Mouse (Mus musculus) heart, embryonic 15.5 days (tissue): ENCODE data around the gene H2afj. TPM values are rescaled to one million over a fixed set of nuclear protein-coding genes. Genes with fewer than 3 reads are reported as not detected.

Experiments used
- ATAC-seq: fragments of 200-750 bp; cut with Nextera tagmentation; replicated peaks from 2 replicates; pipeline ENCODE4 v1.8.0; 2017; ENCODE audit warnings: low read depth, moderate TSS enrichment; ENCODE audit not compliant: insufficient number of reproducible peaks, insufficient read depth, low FRiP score
- H3K27ac ChIP-seq: fragments of 300-500 bp; sonication (generic); 2 replicates; pipeline ENCODE4 v1.5.1; 2015; ENCODE audit warnings: mild to moderate bottlenecking, inconsistent platforms
- H3K27me3 ChIP-seq: fragments of 300-500 bp; sonication (generic); 2 replicates; pipeline ENCODE4 v1.6.1; 2015; ENCODE audit warnings: inconsistent platforms
- H3K36me3 ChIP-seq: fragments of 300-500 bp; sonication (generic); 2 replicates; pipeline ENCODE4 v1.6.1; 2015; ENCODE audit warnings: mild to moderate bottlenecking, inconsistent platforms
- H3K4me1 ChIP-seq: fragments of 300-500 bp; sonication (generic); replicated peaks from 2 replicates; pipeline ENCODE4 v1.6.1; 2015; ENCODE audit warnings: inconsistent platforms
- H3K4me2 ChIP-seq: fragments of 300-500 bp; sonication (generic); 2 replicates; pipeline ENCODE4 v1.6.1; 2015; ENCODE audit warnings: inconsistent platforms, mild to moderate bottlenecking, moderate library complexity
- H3K4me3 ChIP-seq: fragments of 300-500 bp; sonication (generic); 2 replicates; pipeline ENCODE4 v1.5.1; 2015; ENCODE audit warnings: mild to moderate bottlenecking, inconsistent platforms
- H3K9ac ChIP-seq: fragments of 300-500 bp; sonication (generic); 2 replicates; pipeline ENCODE4 v1.6.1; 2015; ENCODE audit warnings: mild to moderate bottlenecking, inconsistent platforms
- H3K9me3 ChIP-seq: fragments of 300-500 bp; sonication (generic); replicated peaks from 2 replicates; pipeline ENCODE4 v1.6.1; 2016; ENCODE audit warnings: inconsistent platforms
- WGBS: fragments of 180-500 bp; shearing (Covaris S2); methylation state at CpG from one replicate; pipeline ENCODE4 v1.1.7; 2015; ENCODE audit warnings: mixed read lengths; 5-methylcytosine and 5-hydroxymethylcytosine counted together
- polyA plus RNA-seq: library from polyadenylated mRNA; unstranded; fragments of >200 nt; fragmentation: Nextera tagmentation; extraction: Ambion mirVana; gene quantifications from 2 replicates; pipeline ENCODE4 v1.2.1, GENCODE M21; 2015

The H2afj gene
- polyA plus RNA-seq, 1 experiment from 2014 or later: 76.8 TPM

- no peaks in the 10 kb centered on the region for H3K9me3 ChIP-seq
- WGBS: 29% methylated on average over 18 of the region's 18 CpGs
- H3K9ac ChIP-seq: peak overlapping the region; percentile 49
- no peak for ATAC-seq
- peak overlapping the region; percentile 78 for H3K4me3 ChIP-seq
- no peaks in the 10 kb centered on the region for H3K27me3 ChIP-seq
- H3K36me3 ChIP-seq: peaks cover 5% of the 10 kb centered on the region; the same call in 1 of the 2 replicates
- peak overlapping the region; percentile 74 for H3K27ac ChIP-seq
- peaks cover 33% of the 10 kb centered on the region for H3K4me1 ChIP-seq
- H3K4me2 ChIP-seq: peak overlapping the region; percentile 94
Observed at GRCm38 (mm10) chr6:136807395-136808013, 540 bp upstream of the H2afj start.

DNA sequence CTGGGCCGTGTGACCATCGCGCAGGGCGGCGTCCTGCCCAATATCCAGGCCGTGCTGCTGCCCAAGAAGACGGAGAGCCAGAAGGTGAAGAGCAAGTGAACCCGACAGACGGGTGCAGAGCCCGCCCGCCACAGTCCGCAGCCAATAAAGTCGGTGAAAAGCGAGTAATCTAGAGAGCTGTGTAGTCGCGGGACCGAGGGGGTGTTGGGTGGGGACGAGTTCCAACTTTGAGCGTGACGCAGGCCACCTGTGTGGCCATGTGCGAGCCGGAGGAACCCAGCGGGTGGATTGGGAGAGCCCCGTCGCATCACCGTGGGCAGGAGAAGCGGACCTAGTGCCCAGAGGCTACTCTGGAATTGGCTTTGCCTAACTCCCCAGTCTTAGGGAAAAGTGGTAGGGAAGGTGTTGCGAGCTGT is 595 bp downstream of the H2afj start:
- Histone ChIP-seq H3K9me3 (no peaks in the 10 kb centered on the region), H3K36me3 (peaks cover 16% of the 10 kb centered on the region), H3K27me3 (no peaks in the 10 kb centered on the region), H3K4me2 (peak overlapping the region; percentile 94), H3K9ac (peak overlapping the region; percentile 72), H3K4me3 (peak overlapping the region; percentile 78), H3K4me1 (peaks cover 24% of the 10 kb centered on the region), H3K27ac (peak overlapping the region; percentile 64)
- ATAC-seq: 0 out of 2 replicates have a peak, but pooled peaks have one; percentile 2
- under 1% methylated on average over 28 of the region's 28 CpGs for WGBS

- Histone ChIP-seq H3K9me3 (no peaks in the 10 kb centered on the region), H3K27ac (peak overlapping the region; percentile 64), H3K4me2 (peak overlapping the region; percentile 94), H3K4me1 (peaks cover 24% of the 10 kb centered on the region), H3K9ac (peak overlapping the region; percentile 72), H3K36me3 (peaks cover 20% of the 10 kb centered on the region), H3K27me3 (no peaks in the 10 kb centered on the region), H3K4me3 (peak overlapping the region; percentile 78)
- WGBS: 19% methylated on average over 14 of the region's 14 CpGs
- no peak for ATAC-seq
Observed at GRCm38 (mm10) chr6:136809077-136809476, 1.0 kb downstream of the H2afj start.

DNA sequence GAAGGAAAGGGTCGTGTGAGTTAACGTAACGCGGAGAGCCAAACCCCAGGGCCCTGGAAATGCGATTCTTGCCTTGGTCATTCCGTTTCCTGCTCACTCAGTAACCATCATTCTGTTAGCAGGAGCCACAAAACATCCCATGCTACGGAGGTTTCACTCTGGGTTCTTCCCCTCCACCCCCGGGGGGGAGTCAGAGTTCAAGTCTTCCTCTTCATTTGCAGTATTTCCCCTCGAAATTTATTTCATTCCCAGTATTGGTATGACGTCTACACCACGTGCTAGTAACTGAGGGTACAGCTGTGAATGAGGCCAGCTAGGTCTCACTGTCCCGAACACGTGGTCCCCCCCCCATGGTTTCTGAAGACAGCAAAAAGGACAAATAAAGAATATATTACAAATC is 1.6 kb downstream of the H2afj start:
- peak overlapping the region; percentile 78 for H3K4me3 ChIP-seq
- no peaks in the 10 kb centered on the region for H3K27me3 ChIP-seq
- H3K4me2 ChIP-seq: peak overlapping the region; percentile 94
- peaks cover 23% of the 10 kb centered on the region for H3K4me1 ChIP-seq
- H3K9ac ChIP-seq: peak overlapping the region; percentile 72; the same call in 1 of the 2 replicates
- H3K9me3 ChIP-seq: no peaks in the 10 kb centered on the region
- no peak for ATAC-seq
- peaks cover 26% of the 10 kb centered on the region for H3K36me3 ChIP-seq
- H3K27ac ChIP-seq: no peak overlapping the region
- 65% methylated on average over 13 of the region's 13 CpGs for WGBS

GRCm38 (mm10) chr6:136811196-136811595 is 3.2 kb downstream of the H2afj start:
- peaks cover 39% of the 10 kb centered on the region for H3K36me3 ChIP-seq
- WGBS: 83% methylated on average over 10 of the region's 10 CpGs
- no peak overlapping the region for H3K9ac ChIP-seq
- no peak overlapping the region for H3K4me3 ChIP-seq
- no peak overlapping the region for H3K27ac ChIP-seq
- H3K4me1 ChIP-seq: peaks cover 18% of the 10 kb centered on the region
- no peak for ATAC-seq
- H3K9me3 ChIP-seq: no peaks in the 10 kb centered on the region
- no peak overlapping the region for H3K4me2 ChIP-seq
- no peaks in the 10 kb centered on the region for H3K27me3 ChIP-seq

GRCm38 (mm10) chr6:136813117-136813516 is 5.1 kb downstream of the H2afj start:
- H3K27ac ChIP-seq: no peak overlapping the region
- ATAC-seq: no peak
- no peak overlapping the region for H3K4me3 ChIP-seq
- no peaks in the 10 kb centered on the region for H3K27me3 ChIP-seq
- no peak overlapping the region for H3K9ac ChIP-seq
- H3K4me1 ChIP-seq: peaks cover 12% of the 10 kb centered on the region
- peaks cover 57% of the 10 kb centered on the region for H3K36me3 ChIP-seq
- no peaks in the 10 kb centered on the region for H3K9me3 ChIP-seq
- 39% methylated on average over 4 of the region's 4 CpGs for WGBS
- H3K4me2 ChIP-seq: no peak overlapping the region

- H3K27ac ChIP-seq: no peak overlapping the region
- no peaks in the 10 kb centered on the region for H3K27me3 ChIP-seq
- WGBS: 96% methylated on average over 7 of the region's 7 CpGs
- no peaks in the 10 kb centered on the region for H3K9me3 ChIP-seq
- no peak overlapping the region for H3K4me3 ChIP-seq
- ATAC-seq: no peak
- H3K4me1 ChIP-seq: peaks cover 4% of the 10 kb centered on the region; the same call in 1 of the 2 replicates
- no peak overlapping the region for H3K4me2 ChIP-seq
- H3K36me3 ChIP-seq: peaks cover 79% of the 10 kb centered on the region
- no peak overlapping the region for H3K9ac ChIP-seq
Observed at GRCm38 (mm10) chr6:136815381-136815780, 7.3 kb downstream of the H2afj start.

DNA sequence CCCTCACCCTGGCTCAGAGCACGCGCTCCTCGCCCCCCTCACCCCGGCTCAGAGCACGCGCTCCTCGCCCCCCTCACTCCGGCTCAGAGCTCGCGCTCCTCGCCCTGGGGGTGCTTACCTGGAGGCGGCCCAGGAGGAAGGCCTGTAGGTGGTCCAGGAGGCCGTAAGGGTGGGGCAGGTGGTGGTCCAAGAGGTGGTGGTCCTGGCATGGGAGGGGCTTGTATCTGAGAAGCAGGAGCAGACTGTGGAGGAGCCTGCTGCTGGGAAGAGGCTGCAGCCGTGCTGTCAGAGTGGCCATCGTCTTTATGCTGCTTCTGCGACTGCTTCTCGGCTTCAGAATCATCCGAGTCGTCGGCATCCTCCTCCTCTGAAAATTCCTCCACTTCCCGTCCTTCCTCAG is 8.8 kb downstream of the H2afj start:
- Histone ChIP-seq H3K4me1 (peaks cover 12% of the 10 kb centered on the region; the same call in 1 of the 2 replicates), H3K9ac (no peak overlapping the region), H3K27me3 (no peaks in the 10 kb centered on the region), H3K36me3 (peaks cover 94% of the 10 kb centered on the region), H3K9me3 (no peaks in the 10 kb centered on the region), H3K27ac (no peak overlapping the region), H3K4me2 (no peak overlapping the region), H3K4me3 (no peak overlapping the region)
- 89% methylated on average over 21 of the region's 21 CpGs for WGBS
- no peak for ATAC-seq

DNA sequence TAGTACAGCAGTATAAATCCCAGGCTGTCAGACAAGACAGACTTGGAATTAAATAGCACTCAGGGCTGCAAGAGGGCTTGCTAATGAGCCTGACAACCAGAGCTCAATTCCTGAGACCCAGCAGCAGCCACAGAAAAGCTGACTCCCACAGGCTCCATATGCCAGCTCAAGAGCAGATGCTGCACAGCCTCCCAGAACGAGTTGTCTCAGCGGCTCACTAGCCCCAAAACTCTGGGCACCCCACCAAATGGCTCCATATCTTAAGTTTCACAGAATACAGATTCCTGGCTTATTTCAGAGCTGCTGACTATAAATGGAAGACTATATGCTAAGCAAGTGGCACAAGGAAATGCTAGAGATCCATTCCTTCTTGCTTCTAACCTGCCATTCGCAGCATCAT is 9.5 kb downstream of the H2afj start:
- Histone ChIP-seq H3K27ac (no peak overlapping the region), H3K36me3 (peaks cover 95% of the 10 kb centered on the region), H3K9me3 (no peaks in the 10 kb centered on the region), H3K4me1 (peaks cover 12% of the 10 kb centered on the region; the same call in 1 of the 2 replicates), H3K27me3 (no peaks in the 10 kb centered on the region), H3K9ac (no peak overlapping the region), H3K4me2 (no peak overlapping the region), H3K4me3 (no peak overlapping the region)
- no peak for ATAC-seq
- WGBS: 96% methylated on average over 3 of the region's 3 CpGs

- H3K4me1 ChIP-seq: peaks cover 12% of the 10 kb centered on the region; the same call in 1 of the 2 replicates
- ATAC-seq: no peak
- H3K4me3 ChIP-seq: no peak overlapping the region
- WGBS: 78% methylated on average over 21 of the region's 21 CpGs
- H3K4me2 ChIP-seq: no peak overlapping the region
- H3K36me3 ChIP-seq: peaks cover 92% of the 10 kb centered on the region
- no peaks in the 10 kb centered on the region for H3K27me3 ChIP-seq
- no peak overlapping the region for H3K27ac ChIP-seq
- H3K9ac ChIP-seq: no peak overlapping the region
- no peaks in the 10 kb centered on the region for H3K9me3 ChIP-seq
Observed at GRCm38 (mm10) chr6:136820381-136820780, 12.3 kb downstream of the H2afj start.

- H3K4me2 ChIP-seq: no peak overlapping the region
- ATAC-seq: no peak
- no peak overlapping the region for H3K4me3 ChIP-seq
- H3K27me3 ChIP-seq: no peaks in the 10 kb centered on the region
- WGBS: 87% methylated on average over 18 of the region's 18 CpGs
- H3K27ac ChIP-seq: 0 out of 2 replicates have a peak overlapping the region, but pooled peaks have one; percentile 9
- H3K9me3 ChIP-seq: no peaks in the 10 kb centered on the region
- H3K9ac ChIP-seq: no peak overlapping the region
- peaks cover 12% of the 10 kb centered on the region; the same call in 1 of the 2 replicates for H3K4me1 ChIP-seq
- peaks cover 89% of the 10 kb centered on the region for H3K36me3 ChIP-seq
Observed at GRCm38 (mm10) chr6:136821086-136821485, 13.0 kb downstream of the H2afj start.

DNA sequence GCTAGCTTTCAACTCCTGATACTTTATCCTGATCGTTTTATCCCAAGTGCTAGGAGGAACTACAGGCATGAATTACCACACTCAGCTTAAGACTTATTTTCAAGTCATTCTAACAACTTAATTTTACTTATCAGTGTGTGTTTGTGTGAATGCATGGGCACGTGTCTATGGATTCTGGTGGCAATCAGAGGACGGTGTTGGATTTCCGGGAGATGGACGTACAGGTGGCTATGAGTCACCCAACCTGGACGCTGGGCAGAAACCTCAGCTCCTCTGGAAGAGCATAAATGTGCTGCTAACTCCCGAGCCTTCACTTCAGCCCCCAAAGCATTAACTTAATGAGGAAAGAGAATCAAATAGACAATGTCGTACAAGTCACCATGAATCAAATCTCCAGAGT is 16.9 kb downstream of the H2afj start:
- H3K36me3 ChIP-seq: peaks cover 52% of the 10 kb centered on the region
- no peaks in the 10 kb centered on the region for H3K9me3 ChIP-seq
- H3K27ac ChIP-seq: no peak overlapping the region
- no peak overlapping the region for H3K4me2 ChIP-seq
- WGBS: 89% methylated on average over 8 of the region's 8 CpGs
- no peak overlapping the region for H3K4me3 ChIP-seq
- peaks cover 18% of the 10 kb centered on the region for H3K4me1 ChIP-seq
- H3K27me3 ChIP-seq: no peaks in the 10 kb centered on the region
- ATAC-seq: no peak
- no peak overlapping the region for H3K9ac ChIP-seq
